Mouse (Mus musculus) intestine, embryonic 14.5 days (tissue): ENCODE measurements around the gene Dtd1. TPM values are rescaled to one million over a fixed set of nuclear protein-coding genes. Genes with fewer than 3 reads are reported as not detected.

Experiments
- ATAC-seq: fragments of 200-750 bp; cut with Nextera tagmentation; replicated peaks from 2 replicates; pipeline ENCODE4 v1.8.0; 2017; ENCODE audit warnings: low read depth, moderate number of reproducible peaks, moderate TSS enrichment, moderate library complexity; ENCODE audit not compliant: low FRiP score, low TSS enrichment
- DNase-seq: peaks from one replicate; pipeline ENCODE4 v3.0.0-alpha.2; 2018; ENCODE audit warnings: low spot score
- H3K27ac ChIP-seq: fragments of 300-500 bp; sonication (generic); 2 replicates; pipeline ENCODE4 v1.5.1; 2014; ENCODE audit warnings: low read depth, mild to moderate bottlenecking, control low read depth
- H3K27me3 ChIP-seq: fragments of 300-500 bp; sonication (generic); replicated peaks from 2 replicates; pipeline ENCODE4 v1.6.1; 2014; ENCODE audit warnings: low read length, control low read depth; ENCODE audit not compliant: control insufficient read depth, insufficient read depth
- H3K36me3 ChIP-seq: fragments of 300-500 bp; sonication (generic); 2 replicates; pipeline ENCODE4 v1.6.1; 2014; ENCODE audit warnings: low read length, control low read depth; ENCODE audit not compliant: control insufficient read depth, insufficient read depth
- H3K4me1 ChIP-seq: fragments of 300-500 bp; sonication (generic); replicated peaks from 2 replicates; pipeline ENCODE4 v1.6.1; 2014; ENCODE audit warnings: low read length, control low read depth, mixed read lengths; ENCODE audit not compliant: control insufficient read depth, insufficient read depth
- H3K4me2 ChIP-seq: fragments of 300-500 bp; sonication (generic); 2 replicates; pipeline ENCODE4 v1.6.1; 2014; ENCODE audit warnings: low read length
- H3K4me3 ChIP-seq: fragments of 300-500 bp; sonication (generic); 2 replicates; pipeline ENCODE4 v1.5.1; 2014; ENCODE audit warnings: low read depth, low read length, control low read depth, mixed read lengths
- H3K9ac ChIP-seq: fragments of 300-500 bp; sonication (generic); 2 replicates; pipeline ENCODE4 v1.6.1; 2014; ENCODE audit warnings: mild to moderate bottlenecking, low read length
- H3K9me3 ChIP-seq: fragments of 300-500 bp; sonication (generic); 2 replicates; pipeline ENCODE4 v1.6.1; 2016; ENCODE audit warnings: low read length, control low read depth; ENCODE audit not compliant: control insufficient read depth
- WGBS: fragments of 180-500 bp; shearing (Covaris S2); extraction: QIAGEN DNeasy Blood & Tissue Kit; methylation state at CpG from one replicate; pipeline ENCODE4 v1.1.7; 2014; 5-methylcytosine and 5-hydroxymethylcytosine counted together
- polyA plus RNA-seq: library from polyadenylated mRNA; unstranded; fragments of >200 nt; fragmentation: Nextera tagmentation; extraction: Ambion mirVana; gene quantifications from 2 replicates; pipeline ENCODE4 v1.2.1, GENCODE M21; 2014

The Dtd1 gene
- polyA plus RNA-seq, 1 experiment from 2014 or later = 47.8 TPM

GRCm38 (mm10) chr2:144679394-144679793 is 79.7 kb downstream of the Dtd1 start:
- DNase-seq (no peak), ATAC-seq (no peak)
- 31% methylated on average over 3 of the region's 3 CpGs for WGBS
- peaks cover 26% of the 10 kb centered on the region for H3K4me1 ChIP-seq
- 0 out of 2 replicates have a peak overlapping the region, but pooled peaks have one; percentile 15 for H3K4me2 ChIP-seq
- no peak overlapping the region for H3K4me3 ChIP-seq
- no peaks in the 10 kb centered on the region; the same call in 1 of the 2 replicates for H3K9me3 ChIP-seq
- H3K9ac ChIP-seq = no peak overlapping the region
- peak overlapping the region; percentile 57 for H3K27ac ChIP-seq
- no peaks in the 10 kb centered on the region for H3K36me3 ChIP-seq
- H3K27me3 ChIP-seq = no peaks in the 10 kb centered on the region

- no peak for ATAC-seq
These were observed 92.6 kb downstream of the Dtd1 start for GRCm38 (mm10) chr2:144692219-144692732.

GRCm38 (mm10) chr2:144692777-144693176 is 93.1 kb downstream of the Dtd1 start:
- DNase-seq = no peak

More at GRCm38 (mm10) chr2:144692219-144692732, 92.6 kb downstream of the Dtd1 start:
- Histone ChIP-seq H3K27me3 (no peaks in the 10 kb centered on the region), H3K4me2 (no peak overlapping the region), H3K9ac (no peak overlapping the region), H3K36me3 (no peaks in the 10 kb centered on the region), H3K4me1 (no peaks in the 10 kb centered on the region), H3K4me3 (no peak overlapping the region), H3K9me3 (no peaks in the 10 kb centered on the region), H3K27ac (no peak overlapping the region)
- WGBS = 84% methylated on average over 8 of the region's 8 CpGs
- DNase-seq = peak; percentile 42

GRCm38 (mm10) chr2:144694923-144695322 is 95.2 kb downstream of the Dtd1 start:
- Histone ChIP-seq H3K4me3 (no peak overlapping the region), H3K27ac (no peak overlapping the region), H3K9me3 (no peaks in the 10 kb centered on the region), H3K9ac (no peak overlapping the region), H3K27me3 (no peaks in the 10 kb centered on the region), H3K36me3 (no peaks in the 10 kb centered on the region), H3K4me1 (no peaks in the 10 kb centered on the region), H3K4me2 (no peak overlapping the region)
- peak; percentile 43 for DNase-seq
- ATAC-seq = no peak
- 94% methylated on average over 2 of the region's 2 CpGs for WGBS

More at GRCm38 (mm10) chr2:144692777-144693176, 93.1 kb downstream of the Dtd1 start:
- H3K4me1 ChIP-seq = no peaks in the 10 kb centered on the region
- no peaks in the 10 kb centered on the region for H3K27me3 ChIP-seq
- no peak overlapping the region for H3K4me2 ChIP-seq
- no peak overlapping the region for H3K27ac ChIP-seq
- H3K4me3 ChIP-seq = no peak overlapping the region
- ATAC-seq = no peak
- H3K9me3 ChIP-seq = no peaks in the 10 kb centered on the region
- H3K9ac ChIP-seq = no peak overlapping the region
- WGBS = 95% methylated on average over 2 of the region's 2 CpGs
- no peaks in the 10 kb centered on the region for H3K36me3 ChIP-seq

GRCm38 (mm10) chr2:144698046-144698445 is 98.3 kb downstream of the Dtd1 start:
- 93% methylated on average over 12 of the region's 12 CpGs for WGBS
- H3K9ac ChIP-seq = no peak overlapping the region
- H3K36me3 ChIP-seq = no peaks in the 10 kb centered on the region

GRCm38 (mm10) chr2:144700608-144701007 is 100.9 kb downstream of the Dtd1 start:
- 87% methylated on average over 11 of the region's 11 CpGs for WGBS

More at GRCm38 (mm10) chr2:144698046-144698445, 98.3 kb downstream of the Dtd1 start:
- Histone ChIP-seq H3K27ac (no peak overlapping the region), H3K4me1 (no peaks in the 10 kb centered on the region), H3K4me2 (no peak overlapping the region), H3K4me3 (no peak overlapping the region), H3K27me3 (no peaks in the 10 kb centered on the region), H3K9me3 (no peaks in the 10 kb centered on the region)
- no peak for ATAC-seq
- DNase-seq = peak; percentile 43

GRCm38 (mm10) chr2:144701415-144702149 is 101.9 kb downstream of the Dtd1 start:
- no peaks in the 10 kb centered on the region for H3K27me3 ChIP-seq
- H3K9me3 ChIP-seq = no peaks in the 10 kb centered on the region
- H3K4me2 ChIP-seq = no peak overlapping the region
- H3K4me3 ChIP-seq = no peak overlapping the region
- H3K36me3 ChIP-seq = no peaks in the 10 kb centered on the region
- H3K9ac ChIP-seq = no peak overlapping the region
- ATAC-seq (peak; percentile 76; the same call in 1 of the 2 replicates), DNase-seq (no peak)
- no peaks in the 10 kb centered on the region for H3K4me1 ChIP-seq
- 90% methylated on average over 3 of the region's 3 CpGs for WGBS
- no peak overlapping the region for H3K27ac ChIP-seq

More at GRCm38 (mm10) chr2:144700608-144701007, 100.9 kb downstream of the Dtd1 start:
- H3K4me1 ChIP-seq = no peaks in the 10 kb centered on the region
- no peak for DNase-seq
- no peak overlapping the region for H3K9ac ChIP-seq
- H3K4me3 ChIP-seq = no peak overlapping the region
- no peak overlapping the region for H3K4me2 ChIP-seq
- ATAC-seq = no peak
- no peaks in the 10 kb centered on the region for H3K36me3 ChIP-seq
- no peak overlapping the region for H3K27ac ChIP-seq
- H3K9me3 ChIP-seq = no peaks in the 10 kb centered on the region
- H3K27me3 ChIP-seq = no peaks in the 10 kb centered on the region

- Histone ChIP-seq H3K4me2 (no peak overlapping the region), H3K4me1 (peaks cover 3% of the 10 kb centered on the region; the same call in 1 of the 2 replicates), H3K9ac (no peak overlapping the region), H3K27me3 (no peaks in the 10 kb centered on the region), H3K27ac (no peak overlapping the region), H3K9me3 (no peaks in the 10 kb centered on the region), H3K4me3 (no peak overlapping the region), H3K36me3 (no peaks in the 10 kb centered on the region)
- DNase-seq (peak; percentile 48), ATAC-seq (no peak)
- WGBS = 51% methylated on average over 1 of the region's 1 CpGs
These were observed 109.6 kb downstream of the Dtd1 start for GRCm38 (mm10) chr2:144709285-144709684.
